Mouse (Mus musculus) hematopoietic stem cell, adult 5-6 weeks (primary cell): ENCODE results near the gene Slc10a3. TPM values are rescaled to one million over a fixed set of nuclear protein-coding genes. Genes with fewer than 3 reads are reported as not detected.
"Not testable (repeated sequence)": the region's sequence is repeated elsewhere in the genome, so short reads cannot be mapped to it uniquely, and the experiment has no call there.

ENCODE experiments used
- ATAC-seq, 2 experiments: fragments of 125-278 bp in 1 of 2; replicated peaks in 1 of 2; 2 replicates each; pipeline ENCODE4 v1.8.0; 2016 to 2017; ENCODE audit warnings: inconsistent platforms in 2 of 2, mild to moderate bottlenecking in 2 of 2, moderate number of reproducible peaks in 2 of 2, low read depth in 1 of 2, moderate TSS enrichment in 1 of 2; ENCODE audit not compliant: low FRiP score in 2 of 2, poor library complexity in 2 of 2, severe bottlenecking in 2 of 2, insufficient read depth in 1 of 2, low TSS enrichment in 1 of 2
- total RNA-seq: library from RNA; stranded (forward); fragments of 172-1452, 232-1000 nt; gene quantifications from 2 replicates; pipeline ENCODE4 v1.2.3, GENCODE M21; 2017

Slc10a3 gene
- total RNA-seq: 9.7 and 11.3 TPM in 2 replicates

- peak; percentile 96 to 97 for ATAC-seq
These were observed at the start of gene Slc10a3, which contains the start of gene Ubl4a for GRCm38 (mm10) chrX:74372888-74373549. Gene Slc10a3, minus strand, starts transcription at chrX:74373349. Gene Ubl4a, minus strand, starts transcription at chrX:74373218.

- ATAC-seq: peak; percentile 75 to 78; a peak in 3 of 4 replicates
These were observed 40.2 kb upstream of the Slc10a3 start for GRCm38 (mm10) chrX:74413377-74413776.

DNA sequence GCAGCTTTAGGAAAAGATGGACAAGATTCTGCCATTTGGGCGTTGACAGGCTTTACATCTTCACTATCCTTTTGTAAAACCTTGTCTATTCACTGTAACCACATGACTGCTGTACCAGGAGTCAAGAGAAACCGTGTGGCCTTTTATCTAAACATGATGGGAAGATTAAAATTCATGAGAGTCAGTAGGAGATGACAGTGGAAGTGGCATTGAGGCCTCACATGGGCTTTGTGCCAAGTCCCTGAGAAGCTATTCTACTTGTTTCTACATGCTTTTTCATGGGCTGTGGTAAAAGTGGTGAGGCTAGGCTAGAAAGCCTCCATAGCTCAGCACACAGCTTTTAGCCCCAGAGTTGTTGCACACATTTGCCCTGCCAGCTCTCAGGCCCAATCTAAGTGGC lies 35.2 kb upstream of the Slc10a3 start:
- ATAC-seq: no peak

- ATAC-seq: no peak
These were observed 27.0 kb upstream of the Slc10a3 start for GRCm38 (mm10) chrX:74400136-74400535.

GRCm38 (mm10) chrX:74392535-74393443 lies 19.6 kb upstream of the Slc10a3 start, which contains the start of the genes Fam3a and Ikbkg:
Gene Fam3a, minus strand, starts transcription at chrX:74393272.
Gene Ikbkg, plus strand, starts transcription at chrX:74393290.
- peak; percentile 100 for ATAC-seq

GRCm38 (mm10) chrX:74388153-74388552 lies 15.0 kb upstream of the Slc10a3 start:
- ATAC-seq: no peak

DNA sequence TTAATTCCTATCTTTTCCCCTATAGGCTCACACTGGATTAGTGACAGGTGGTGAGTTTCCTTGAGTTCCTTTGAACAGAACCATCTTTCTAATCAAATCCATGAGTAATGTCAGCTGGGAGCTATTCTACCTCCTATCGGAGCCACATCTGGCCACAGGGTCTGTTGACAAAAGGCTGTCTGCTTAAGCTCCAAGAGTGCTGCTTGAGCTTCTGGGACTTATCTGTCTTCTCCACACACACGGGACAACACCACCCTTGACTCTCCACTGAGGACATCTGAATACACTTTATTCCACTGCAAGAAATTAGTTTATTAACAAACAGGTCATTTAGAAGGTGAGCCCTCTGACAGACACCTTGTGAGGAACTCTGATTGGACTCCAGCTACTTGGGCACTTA lies 11.3 kb upstream of the Slc10a3 start:
- no peak for ATAC-seq

DNA sequence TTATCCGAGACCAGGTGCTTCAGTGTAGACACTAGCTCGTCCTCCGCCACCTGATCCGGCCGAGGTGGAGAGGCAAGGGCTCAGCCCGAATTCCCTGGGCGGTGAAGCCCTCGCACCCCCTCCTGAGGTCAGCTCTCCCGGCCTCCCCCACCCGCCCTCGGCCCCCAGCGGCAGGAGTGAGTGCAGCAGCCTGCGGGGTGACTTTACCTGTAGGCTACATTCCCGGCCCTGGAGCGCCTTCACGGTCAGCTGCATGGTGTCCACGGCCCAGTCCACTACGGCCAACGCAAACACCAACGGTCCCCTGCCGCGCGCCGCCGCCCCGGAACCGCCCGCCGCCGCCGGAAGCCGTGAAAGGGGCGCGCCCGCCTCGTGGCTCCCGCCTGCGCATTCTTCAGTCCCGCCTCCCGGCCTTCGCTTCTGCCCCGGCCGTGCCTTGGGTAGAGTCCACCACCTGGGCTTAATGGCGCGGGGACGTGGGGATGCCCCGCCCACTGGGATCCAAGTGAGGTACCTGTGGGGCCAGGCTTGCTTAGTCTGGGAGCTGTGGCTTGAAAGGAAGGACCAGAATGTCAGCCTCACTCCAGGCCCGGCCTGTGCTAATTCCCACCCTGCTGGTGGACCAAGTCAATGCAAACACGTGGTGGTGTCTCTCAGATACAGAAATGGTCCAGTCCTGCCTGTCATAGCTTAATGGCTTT lies 4.8 kb downstream of the Slc10a3 start:
- ATAC-seq: peak; percentile 44 to 61

GRCm38 (mm10) chrX:74367512-74367911 lies 5.6 kb downstream of the Slc10a3 start:
- ATAC-seq: no peak

- no peak for ATAC-seq
These were observed 14.0 kb downstream of the Slc10a3 start for GRCm38 (mm10) chrX:74359171-74359570.

GRCm38 (mm10) chrX:74357069-74357468 lies 16.1 kb downstream of the Slc10a3 start:
- ATAC-seq: not testable (repeated sequence)

- ATAC-seq: peak; percentile 83 to 90
These were observed 19.7 kb downstream of the Slc10a3 start, which contains the start of gene Lage3 for GRCm38 (mm10) chrX:74353467-74353770. Gene Lage3, minus strand, starts transcription at chrX:74353618.

DNA sequence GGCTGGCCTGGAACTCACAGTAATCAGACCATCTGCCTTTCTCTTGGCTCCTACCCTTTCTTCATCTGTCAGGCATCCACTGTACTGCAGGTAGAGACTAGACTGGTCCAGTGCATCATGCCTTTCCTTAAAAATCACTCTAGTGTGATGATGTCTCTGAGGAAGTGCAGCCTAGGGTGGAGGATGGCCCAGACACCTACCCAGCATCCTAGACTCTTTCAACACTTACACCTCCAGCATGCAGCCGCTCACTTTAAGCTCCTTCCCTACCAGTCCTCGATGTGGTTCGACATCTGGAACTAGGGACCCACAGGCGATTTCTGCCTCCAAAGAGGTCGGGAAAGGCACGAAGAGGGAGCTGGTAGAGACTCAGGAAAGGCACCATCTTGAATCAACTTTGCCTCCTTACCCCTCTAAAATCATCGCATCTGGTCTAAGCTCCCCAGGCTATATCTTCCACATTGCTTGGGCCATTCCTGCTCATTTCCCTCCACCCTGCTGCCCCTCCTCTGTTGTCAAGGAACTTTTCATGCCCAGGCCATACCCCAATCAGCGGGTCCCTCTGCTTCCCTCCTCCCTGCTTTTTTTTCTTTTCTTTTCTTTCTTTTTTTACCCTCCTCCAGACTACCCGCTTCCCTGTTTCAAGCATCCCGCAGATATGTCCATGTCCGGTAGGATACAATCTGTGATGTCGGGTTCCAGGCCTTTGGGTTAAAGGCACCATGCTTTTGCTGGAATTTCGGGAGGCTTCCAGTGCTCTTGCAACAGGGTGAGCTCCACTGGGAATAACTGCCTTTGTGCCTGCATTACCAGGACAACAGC lies 20.3 kb downstream of the Slc10a3 start:
- 0 out of 4 replicates have a peak, but pooled peaks of 1 of the 2 experiments have one; percentile 5 for ATAC-seq

DNA sequence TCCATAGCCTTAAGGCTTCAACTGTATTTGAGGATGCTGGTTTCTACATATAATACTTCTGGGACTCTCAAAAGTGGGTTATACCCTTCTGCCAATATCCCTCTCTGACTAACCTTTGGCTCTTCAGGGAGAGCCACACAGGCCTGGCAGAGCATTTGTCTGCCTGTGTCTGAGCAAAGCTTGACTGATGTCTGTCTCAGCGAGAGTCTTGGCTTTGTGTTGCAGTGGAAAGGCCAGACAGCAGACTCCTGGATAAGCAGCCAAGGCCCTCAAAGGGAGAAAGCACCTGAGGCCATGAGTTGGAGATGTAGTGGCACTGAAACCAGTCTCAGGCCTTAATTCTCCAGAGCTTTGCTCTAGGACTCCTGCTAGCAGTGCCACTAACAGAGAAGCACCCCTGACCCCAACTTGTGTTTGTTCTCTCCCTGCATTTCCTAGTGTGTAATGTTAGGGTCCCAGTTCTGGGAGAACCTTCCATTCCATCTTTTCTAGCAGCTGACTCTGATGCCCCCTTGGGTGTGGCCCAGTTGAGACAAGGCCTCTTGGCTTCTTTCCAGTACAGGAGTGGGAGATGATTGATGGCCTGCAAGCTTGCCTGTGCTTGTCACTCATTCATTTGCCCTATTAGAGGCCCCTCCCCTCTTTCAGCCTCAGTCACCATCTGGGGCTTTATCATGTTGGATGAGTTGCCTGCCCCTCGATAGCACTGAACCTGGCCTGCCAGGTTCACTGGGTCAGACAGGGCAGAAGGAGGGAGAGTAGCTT lies 42.8 kb downstream of the Slc10a3 start:
- no peak for ATAC-seq

DNA sequence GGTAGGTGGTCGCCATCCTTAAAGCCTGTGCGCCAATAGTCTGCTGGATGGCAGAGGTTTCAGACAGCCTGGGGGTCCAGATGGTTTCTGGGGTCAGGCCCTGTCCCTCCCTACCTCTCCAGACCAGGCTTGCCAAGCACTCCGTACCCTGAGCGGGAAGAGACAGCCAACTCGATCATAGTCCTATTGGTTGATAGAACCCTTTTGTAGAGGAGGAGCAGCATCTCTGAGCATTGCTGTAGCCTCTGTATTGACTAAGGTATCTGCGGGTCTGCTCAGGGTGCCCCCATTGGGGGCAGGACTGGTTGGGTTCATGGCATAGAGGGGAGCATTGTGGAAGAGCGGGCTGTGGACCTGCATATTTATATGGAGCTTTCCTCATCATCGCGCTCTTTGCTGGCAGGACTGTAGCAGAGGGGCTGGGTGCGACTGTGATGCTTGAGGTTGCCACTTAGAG lies 43.9 kb downstream of the Slc10a3 start:
- ATAC-seq: no peak

- ATAC-seq: peak; percentile 75 to 81
These were observed 44.4 kb downstream of the Slc10a3 start, which contains the start of gene Plxna3 for GRCm38 (mm10) chrX:74328725-74329161. Gene Plxna3, plus strand, starts transcription at chrX:74329066.
